Mouse (Mus musculus) lung, postnatal 0 days (tissue): ENCODE results near the gene Lcn2.
A peak's percentile ranks its signal among the peaks of the same experiment; 100 is the strongest.

Experiments used
- CTCF ChIP-seq: IDR thresholded peaks from 2 replicates; pipeline ENCODE4 v1.5.1; 2016; ENCODE audit warnings: antibody characterized with exemption, mild to moderate bottlenecking
- EP300 ChIP-seq: IDR thresholded peaks from 2 replicates; pipeline ENCODE4 v1.6.1; 2016; ENCODE audit warnings: antibody characterized with exemption, mild to moderate bottlenecking, control low read depth

DNA sequence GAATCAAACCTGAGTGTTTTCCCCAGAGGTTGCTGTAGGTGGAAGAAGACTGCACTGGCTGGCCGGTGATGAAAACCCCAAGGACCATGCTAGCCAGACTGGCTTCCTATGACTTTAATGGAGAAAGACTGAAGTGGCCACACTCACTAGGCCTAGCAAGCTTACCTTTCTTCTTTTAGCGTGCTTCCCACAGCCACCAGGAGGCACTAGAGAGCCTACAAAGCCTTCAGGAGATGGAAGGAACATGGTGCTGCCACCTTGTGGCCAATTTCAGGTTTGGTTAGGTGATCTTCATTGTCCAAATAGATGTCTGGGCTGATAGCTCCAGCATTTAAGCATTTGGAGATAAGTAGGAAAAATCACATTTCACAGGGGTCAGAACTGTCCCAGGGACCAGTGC is 16.6 kb upstream of the Lcn2 start:
- TF ChIP-seq CTCF (peak; percentile 100), EP300 (no peak; the same call in 1 of the 2 replicates)
